Mouse (Mus musculus) ovary, adult 18-20 months (tissue): ENCODE measurements around the gene Fdps.

Experiments
- DNase-seq: peaks from one replicate; pipeline ENCODE4 v3.0.0; 2022; ENCODE audit warnings: low spot score, mixed read lengths

Fdps gene

GRCm38 (mm10) chr3:89101812-89102494 is at the start of gene Fdps:
Fdps (minus strand) TSS chr3:89101959.
- DNase-seq: peak; percentile 96

- no peak for DNase-seq
Observed at GRCm38 (mm10) chr3:89148567-89148966, 46.8 kb upstream of the Fdps start.

GRCm38 (mm10) chr3:89147979-89148311 is 46.2 kb upstream of the Fdps start:
- no peak for DNase-seq

- no peak for DNase-seq
Observed at GRCm38 (mm10) chr3:89147101-89147978, 45.6 kb upstream of the Fdps start.

- no peak for DNase-seq
Observed at GRCm38 (mm10) chr3:89145566-89145965, 43.8 kb upstream of the Fdps start.

- no peak for DNase-seq
Observed at GRCm38 (mm10) chr3:89144821-89145220, 43.1 kb upstream of the Fdps start.

GRCm38 (mm10) chr3:89136365-89136764 is 34.6 kb upstream of the Fdps start:
- DNase-seq: no peak

GRCm38 (mm10) chr3:89135958-89136357 is 34.2 kb upstream of the Fdps start, which contains the start of gene Pklr:
Pklr (plus strand) TSS chr3:89136142.
- DNase-seq: no peak

- no peak for DNase-seq
Observed at GRCm38 (mm10) chr3:89133752-89134151, 32.0 kb upstream of the Fdps start.

GRCm38 (mm10) chr3:89133063-89133450 is 31.3 kb upstream of the Fdps start:
- no peak for DNase-seq

GRCm38 (mm10) chr3:89132285-89133062 is 30.7 kb upstream of the Fdps start:
- peak; percentile 51 for DNase-seq

- no peak for DNase-seq
Observed at GRCm38 (mm10) chr3:89131816-89132215, 30.1 kb upstream of the Fdps start.

- DNase-seq: no peak
Observed at GRCm38 (mm10) chr3:89129908-89130307, 28.1 kb upstream of the Fdps start.

GRCm38 (mm10) chr3:89125981-89126380 is 24.2 kb upstream of the Fdps start:
- no peak for DNase-seq

GRCm38 (mm10) chr3:89124241-89124640 is 22.5 kb upstream of the Fdps start:
- DNase-seq: peak; percentile 42

- peak; percentile 47 for DNase-seq
Observed at GRCm38 (mm10) chr3:89123313-89123712, 21.6 kb upstream of the Fdps start.

- no peak for DNase-seq
Observed at GRCm38 (mm10) chr3:89115522-89115921, 13.8 kb upstream of the Fdps start.

GRCm38 (mm10) chr3:89113058-89113457 is 11.3 kb upstream of the Fdps start:
- no peak for DNase-seq

GRCm38 (mm10) chr3:89108146-89108545 is 6.4 kb upstream of the Fdps start:
- DNase-seq: no peak

GRCm38 (mm10) chr3:89107545-89107944 is 5.8 kb upstream of the Fdps start:
- no peak for DNase-seq

GRCm38 (mm10) chr3:89106881-89107280 is 5.1 kb upstream of the Fdps start:
- no peak for DNase-seq

- no peak for DNase-seq
Observed at GRCm38 (mm10) chr3:89103291-89103595, 1.5 kb upstream of the Fdps start.
